Mouse (Mus musculus) liver, embryonic 16.5 days (tissue): ENCODE data around the gene Pilrb2. TPM values are rescaled to one million over a fixed set of nuclear protein-coding genes. Genes with fewer than 3 reads are reported as not detected.
A peak's percentile ranks its signal among the peaks of the same experiment; 100 is the strongest.
"Not testable (repeated sequence)": the region's sequence is repeated elsewhere in the genome, so short reads cannot be mapped to it uniquely, and the experiment has no call there.

Source experiments
- ATAC-seq: fragments of 200-750 bp; cut with Nextera tagmentation; 2 replicates; pipeline ENCODE4 v1.8.0; 2017; ENCODE audit warnings: low read depth, mild to moderate bottlenecking, moderate number of reproducible peaks, moderate library complexity
- H3K27ac ChIP-seq: fragments of 300-500 bp; sonication (generic); 2 replicates; pipeline ENCODE4 v1.5.1; 2014; ENCODE audit warnings: mild to moderate bottlenecking, low read length
- H3K27me3 ChIP-seq: fragments of 300-500 bp; sonication (generic); 2 replicates; pipeline ENCODE4 v1.6.1; 2014; ENCODE audit warnings: low read depth, low read length, mixed read lengths; ENCODE audit not compliant: control insufficient read depth, insufficient read depth
- H3K36me3 ChIP-seq: fragments of 300-500 bp; sonication (generic); 2 replicates; pipeline ENCODE4 v1.6.1; 2014; ENCODE audit warnings: mild to moderate bottlenecking; ENCODE audit not compliant: control insufficient read depth, insufficient read depth
- H3K4me1 ChIP-seq: fragments of 300-500 bp; sonication (generic); 2 replicates; pipeline ENCODE4 v1.6.1; 2014; ENCODE audit warnings: low read depth, low read length, mixed read lengths; ENCODE audit not compliant: control insufficient read depth
- H3K4me2 ChIP-seq: fragments of 300-500 bp; sonication (generic); 2 replicates; pipeline ENCODE4 v1.6.1; 2014; ENCODE audit warnings: low read depth, low read length, mixed read lengths
- H3K4me3 ChIP-seq: fragments of 300-500 bp; sonication (generic); 2 replicates; pipeline ENCODE4 v1.5.1; 2014; ENCODE audit warnings: low read depth, mild to moderate bottlenecking, low read length
- H3K9ac ChIP-seq: fragments of 300-500 bp; sonication (generic); 2 replicates; pipeline ENCODE4 v1.6.1; 2014; ENCODE audit warnings: low read depth, low read length
- H3K9me3 ChIP-seq: fragments of 300-500 bp; sonication (generic); replicated peaks from 2 replicates; pipeline ENCODE4 v1.6.1; 2016; ENCODE audit warnings: low read length; ENCODE audit not compliant: control insufficient read depth
- WGBS: fragments of 180-500 bp; shearing (Covaris S2); extraction: QIAGEN DNeasy Blood & Tissue Kit; methylation state at CpG from one replicate; pipeline ENCODE4 v1.1.7; 2014; ENCODE audit not compliant: insufficient replicate concordance; 5-methylcytosine and 5-hydroxymethylcytosine counted together
- polyA plus RNA-seq: library from polyadenylated mRNA; unstranded; fragments of >200 nt; fragmentation: Nextera tagmentation; extraction: Ambion mirVana; gene quantifications from 2 replicates; pipeline ENCODE4 v1.2.1, GENCODE M21; 2015

Pilrb2 gene
- polyA plus RNA-seq, 1 experiment from 2014 or later = 8.3 TPM

GRCm38 (mm10) chr5:137850313-137850712, 21.3 kb downstream of the Pilrb2 start:
- not testable (repeated sequence) for H3K4me1 ChIP-seq, H3K27ac ChIP-seq, H3K9ac ChIP-seq, H3K36me3 ChIP-seq, H3K9me3 ChIP-seq, ATAC-seq, H3K4me3 ChIP-seq, H3K4me2 ChIP-seq, H3K27me3 ChIP-seq
- WGBS = 45% methylated on average over 1 of the region's 1 CpGs

DNA sequence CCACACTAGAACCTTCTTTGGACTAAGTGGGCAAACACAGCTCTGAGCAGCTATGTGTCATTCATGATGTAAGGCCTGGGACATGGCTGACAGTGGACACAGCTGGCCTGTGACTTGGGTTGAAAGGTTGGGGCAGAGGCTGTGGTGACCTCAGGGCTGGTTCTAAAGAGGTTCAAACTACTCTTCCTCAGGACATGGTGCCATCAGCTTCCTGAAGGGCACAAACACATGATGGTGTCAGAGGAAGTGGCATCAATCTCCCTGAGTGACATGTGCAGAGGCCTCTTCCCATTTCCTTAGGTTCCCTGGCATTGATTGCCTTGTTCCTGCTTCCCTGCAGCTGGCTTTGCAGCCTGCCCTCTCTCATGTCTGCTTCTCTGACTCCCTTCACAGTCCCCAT, 34.5 kb downstream of the Pilrb2 start:
- not testable (repeated sequence) for H3K9ac ChIP-seq, H3K36me3 ChIP-seq, H3K27ac ChIP-seq

GRCm38 (mm10) chr5:137836611-137837010, 35.0 kb downstream of the Pilrb2 start:
- Histone ChIP-seq H3K4me1 (no peaks in the 10 kb centered on the region), H3K9ac (no peak overlapping the region), H3K9me3 (no peaks in the 10 kb centered on the region), H3K27me3 (no peaks in the 10 kb centered on the region), H3K4me2 (no peak overlapping the region), H3K27ac (no peak overlapping the region), H3K4me3 (no peak overlapping the region), H3K36me3 (no peaks in the 10 kb centered on the region)
- no peak for ATAC-seq

More for the DNA sequence above, 34.5 kb downstream of the Pilrb2 start:
- H3K9me3 ChIP-seq, H3K4me1 ChIP-seq, H3K4me2 ChIP-seq, H3K4me3 ChIP-seq, ATAC-seq, H3K27me3 ChIP-seq: not testable (repeated sequence)

DNA sequence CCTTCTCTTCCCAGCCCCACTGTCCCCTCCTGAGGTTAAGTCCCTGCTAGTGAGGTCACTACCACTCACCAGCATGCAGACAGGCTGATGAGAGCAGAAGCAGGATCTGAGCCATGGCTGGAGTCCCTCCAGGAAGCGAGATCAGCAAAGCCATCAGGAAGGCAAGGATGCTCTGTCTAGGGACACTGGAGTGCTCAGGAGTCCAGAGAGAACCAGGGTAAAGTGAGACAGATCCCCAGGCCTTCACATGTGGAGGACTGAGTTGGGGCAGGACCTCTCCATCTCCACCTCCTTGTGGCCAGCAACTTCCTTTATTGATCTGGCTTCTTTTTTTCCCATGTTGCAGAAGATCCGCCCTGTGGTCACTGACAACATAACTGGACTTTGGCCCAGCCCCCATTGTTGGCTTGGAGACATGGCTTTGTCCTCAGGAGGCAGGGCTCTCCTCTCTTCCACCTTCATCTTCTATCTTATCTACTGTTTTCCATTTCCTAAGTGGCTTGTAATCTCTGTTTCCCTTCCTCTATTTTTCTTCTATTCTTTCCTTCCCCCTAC, 35.6 kb downstream of the Pilrb2 start, which contains the start of gene Pilra:
Gene Pilra, minus strand, starts transcription at position 316 of the 555 bp plus-strand sequence.
- H3K27me3 ChIP-seq, H3K9ac ChIP-seq, H3K4me2 ChIP-seq, H3K9me3 ChIP-seq, H3K4me1 ChIP-seq, H3K36me3 ChIP-seq, H3K27ac ChIP-seq, ATAC-seq: not testable (repeated sequence)
- WGBS = 29% methylated on average over 2 of the region's 2 CpGs
- peak within 1 kb of the TSS; percentile 13; the same call in 1 of the 2 replicates for H3K4me3 ChIP-seq

DNA sequence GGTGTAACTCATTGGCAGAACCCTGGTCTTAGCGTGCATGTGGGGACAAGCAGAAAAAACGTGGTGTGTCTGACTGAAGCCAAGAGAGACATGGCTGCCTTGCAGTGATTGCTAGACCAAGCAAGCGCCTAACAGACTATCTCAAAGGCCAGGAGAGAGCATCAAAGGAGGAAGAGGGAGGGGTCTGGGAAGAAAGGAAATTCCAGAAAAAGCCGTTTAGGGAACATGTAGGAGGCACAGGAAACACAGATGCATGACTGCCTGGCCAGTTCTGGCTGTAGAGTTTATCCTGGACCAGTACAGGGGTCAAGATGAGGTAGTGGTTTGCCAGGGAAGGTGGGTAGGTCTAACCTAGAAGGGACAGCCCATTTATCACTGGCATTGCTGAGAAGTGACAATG, 38.1 kb downstream of the Pilrb2 start:
- no peaks in the 10 kb centered on the region for H3K36me3 ChIP-seq
- H3K4me1 ChIP-seq = peaks cover 3% of the 10 kb centered on the region
- no peak overlapping the region for H3K9ac ChIP-seq
- no peak overlapping the region for H3K4me3 ChIP-seq
- no peak overlapping the region for H3K27ac ChIP-seq
- ATAC-seq = no peak
- H3K9me3 ChIP-seq = no peaks in the 10 kb centered on the region
- no peaks in the 10 kb centered on the region for H3K27me3 ChIP-seq
- H3K4me2 ChIP-seq = no peak overlapping the region
- WGBS = 44% methylated on average over 4 of the region's 4 CpGs

DNA sequence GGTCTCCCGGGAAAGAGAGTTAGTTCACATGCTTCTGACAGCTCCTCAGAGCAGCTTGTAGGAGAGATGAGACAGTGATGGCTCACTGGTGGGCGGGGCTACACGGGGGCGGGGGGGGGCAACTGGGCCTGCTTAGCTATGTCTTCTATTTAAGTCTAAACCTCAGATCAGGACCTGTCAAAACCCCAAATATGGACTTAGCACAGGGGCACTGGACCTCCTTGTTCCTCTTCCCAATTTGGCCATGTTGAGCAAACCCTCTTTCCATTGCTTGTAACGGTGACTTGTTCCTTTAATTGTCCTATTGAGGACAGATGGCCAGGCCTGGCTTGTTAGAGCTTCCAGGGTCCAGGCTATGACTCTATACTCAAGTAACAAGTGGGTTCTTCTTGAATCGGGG, 40.1 kb downstream of the Pilrb2 start:
- Histone ChIP-seq H3K36me3 (no peaks in the 10 kb centered on the region), H3K9me3 (no peaks in the 10 kb centered on the region), H3K4me3 (no peak overlapping the region), H3K4me2 (no peak overlapping the region), H3K27ac (no peak overlapping the region), H3K4me1 (peaks cover 3% of the 10 kb centered on the region), H3K9ac (no peak overlapping the region), H3K27me3 (no peaks in the 10 kb centered on the region)
- 39% methylated on average over 6 of the region's 6 CpGs for WGBS
- no peak; the same call in 1 of the 2 replicates for ATAC-seq

DNA sequence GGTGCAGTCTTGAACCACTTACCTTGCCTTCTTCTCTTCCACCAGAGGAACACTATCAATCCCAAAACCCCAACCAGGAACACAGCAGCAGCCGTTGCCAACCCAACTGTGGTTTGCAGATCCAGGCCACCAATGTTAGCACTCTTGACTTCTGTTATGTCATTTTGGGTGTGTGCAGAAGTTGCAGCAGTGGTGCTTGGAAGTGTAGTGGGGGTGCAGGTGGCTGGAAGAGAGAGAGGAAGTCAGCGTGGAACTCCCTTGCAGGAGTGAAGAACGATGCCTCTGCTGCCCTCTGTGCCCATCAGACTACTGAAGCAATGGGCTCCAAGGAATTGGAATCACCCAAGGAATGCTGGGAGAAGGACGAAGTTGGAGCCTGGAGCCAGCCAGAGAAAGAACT, 40.5 kb downstream of the Pilrb2 start:
- no peaks in the 10 kb centered on the region for H3K27me3 ChIP-seq
- H3K9me3 ChIP-seq = no peaks in the 10 kb centered on the region
- peaks cover 3% of the 10 kb centered on the region for H3K4me1 ChIP-seq
- no peak overlapping the region for H3K4me3 ChIP-seq
- 39% methylated on average over 4 of the region's 4 CpGs for WGBS
- no peak overlapping the region for H3K9ac ChIP-seq
- no peaks in the 10 kb centered on the region for H3K36me3 ChIP-seq
- no peak for ATAC-seq
- no peak overlapping the region for H3K27ac ChIP-seq
- H3K4me2 ChIP-seq = no peak overlapping the region

DNA sequence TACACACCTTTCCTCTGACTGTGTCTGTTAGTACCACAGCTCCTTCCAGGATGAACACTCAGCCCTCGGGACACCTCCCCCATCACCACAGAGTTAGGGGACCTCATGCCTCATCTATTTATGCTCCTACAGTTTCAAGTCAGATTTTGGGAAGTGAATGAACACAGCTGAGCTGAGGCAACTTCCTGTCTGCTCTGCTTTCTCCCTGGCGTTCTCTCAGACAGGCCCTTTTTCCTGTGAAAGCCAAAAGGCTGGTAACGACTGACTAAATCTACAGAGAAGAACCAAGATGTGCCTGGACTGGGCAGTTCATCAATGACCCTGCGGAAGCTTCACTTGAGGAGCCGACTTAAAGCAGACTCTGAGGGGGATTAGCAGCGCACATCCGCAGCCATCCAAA, 41.4 kb downstream of the Pilrb2 start:
- Histone ChIP-seq H3K27me3 (no peaks in the 10 kb centered on the region), H3K9me3 (no peaks in the 10 kb centered on the region), H3K27ac (peak overlapping the region; percentile 33; the same call in 1 of the 2 replicates), H3K4me1 (peaks cover 3% of the 10 kb centered on the region), H3K4me2 (no peak overlapping the region), H3K4me3 (no peak overlapping the region), H3K36me3 (no peaks in the 10 kb centered on the region), H3K9ac (no peak overlapping the region)
- 43% methylated on average over 7 of the region's 7 CpGs for WGBS
- no peak for ATAC-seq

- Histone ChIP-seq H3K4me1 (peaks cover 3% of the 10 kb centered on the region), H3K27ac (peak overlapping the region; percentile 43; the same call in 1 of the 2 replicates), H3K4me3 (no peak overlapping the region), H3K27me3 (no peaks in the 10 kb centered on the region), H3K9ac (no peak overlapping the region), H3K4me2 (no peak overlapping the region), H3K9me3 (no peaks in the 10 kb centered on the region), H3K36me3 (no peaks in the 10 kb centered on the region)
- no peak for ATAC-seq
- WGBS = 52% methylated on average over 6 of the region's 6 CpGs
These were observed 42.9 kb downstream of the Pilrb2 start for GRCm38 (mm10) chr5:137828694-137829093.
